Comparison of ENCODE assay signal across 8 mouse cellular contexts in the genomic region with DNA sequence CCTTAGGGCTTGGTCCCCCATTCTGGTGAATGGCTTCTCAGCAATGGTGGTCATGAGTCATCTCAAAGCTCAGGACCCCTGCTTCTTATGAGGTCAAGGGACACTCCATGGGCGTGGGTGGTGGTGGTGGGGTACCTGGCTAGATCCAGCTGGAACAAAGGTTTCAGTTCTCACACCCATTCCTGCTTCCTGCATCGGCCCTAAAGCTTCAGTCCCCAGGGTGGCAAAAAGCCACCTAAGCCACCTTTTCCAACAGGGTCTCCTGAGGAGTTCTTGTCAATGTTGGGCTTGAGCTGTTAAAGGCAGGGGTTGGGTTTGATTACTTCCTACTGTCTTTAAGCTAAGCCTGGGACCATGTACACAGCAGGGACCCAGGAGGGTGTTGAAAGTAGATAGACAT. TPM values are rescaled to one million over a fixed set of nuclear protein-coding genes. Genes with fewer than 3 reads are reported as not detected.
A peak's percentile ranks its signal among the peaks of the same experiment; 100 is the strongest.
DNase-seq lines count a peak whose midpoint lies in the region; ATAC-seq and TF ChIP-seq lines count a peak whose summit lies in the region.

No protein-coding gene starts in this region.

- peak; percentile 55 for DNase-seq in cerebellum, adult 11-12 months
- DNase-seq in lung, postnatal 0 days (ENCODE audit: low spot score): no peak
- DNase-seq in lung, postnatal 14 days: no peak
- no peak for DNase-seq in stomach, postnatal 0 days (ENCODE audit: low spot score)
- no peak for DNase-seq in spleen, adult 12 weeks (ENCODE audit: low spot score)

- no peaks in the 10 kb centered on the region for H3K36me3 ChIP-seq in lung, postnatal 0 days (ENCODE audit: insufficient read depth, low read length)
- H3K36me3 ChIP-seq in limb, embryonic 15.5 days: peaks cover 36% of the 10 kb centered on the region
- H3K36me3 ChIP-seq in stomach, postnatal 0 days (ENCODE audit: control insufficient read depth, insufficient read depth, low read length): no peaks in the 10 kb centered on the region

- no peaks in the 10 kb centered on the region for H3K9me3 ChIP-seq in lung, postnatal 0 days (ENCODE audit: low read length)
- H3K9me3 ChIP-seq in limb, embryonic 15.5 days: no peaks in the 10 kb centered on the region
- H3K9me3 ChIP-seq in stomach, postnatal 0 days (ENCODE audit: control insufficient read depth, low read length): no peaks in the 10 kb centered on the region

- H3K9ac ChIP-seq in lung, postnatal 0 days (replicated peaks; ENCODE audit: low read depth): 0 out of 2 replicates have a peak overlapping the region, but pooled peaks have one; percentile 39
- peak overlapping the region; percentile 62; the same call in 1 of the 2 replicates for H3K9ac ChIP-seq in limb, embryonic 15.5 days
- peak overlapping the region; percentile 74 for H3K9ac ChIP-seq in stomach, postnatal 0 days (ENCODE audit: low read length)

- TF ChIP-seq CTCF in lung, postnatal 0 days (IDR thresholded peaks at IDR 0.05): no peak
- TF ChIP-seq CTCF in stomach, postnatal 0 days (IDR thresholded peaks at IDR 0.05; ENCODE audit: low read depth): no peak

- ATAC-seq in cerebellum, adult (ENCODE audit: insufficient number of reproducible peaks, low FRiP score, low TSS enrichment): no peak
- ATAC-seq in lung, postnatal 0 days: no peak
- no peak for ATAC-seq in limb, embryonic 15.5 days (ENCODE audit: insufficient number of reproducible peaks, low FRiP score, low TSS enrichment, low read depth)
- ATAC-seq in stomach, postnatal 0 days (ENCODE audit: low FRiP score, low TSS enrichment): no peak
- ATAC-seq in monocyte, adult 5-6 weeks (replicated peaks; ENCODE audit: insufficient number of reproducible peaks, low FRiP score, low TSS enrichment, poor library complexity, severe bottlenecking): no peak

- peak overlapping the region; percentile 87 for H3K4me2 ChIP-seq in lung, postnatal 0 days (replicated peaks; ENCODE audit: low read depth, low read length)
- H3K4me2 ChIP-seq in limb, embryonic 15.5 days: peak overlapping the region; percentile 90
- H3K4me2 ChIP-seq in stomach, postnatal 0 days (replicated peaks; ENCODE audit: low read depth): peak overlapping the region; percentile 91

- H3K4me3 ChIP-seq in lung, postnatal 0 days (ENCODE audit: low read depth, low read length): no peak overlapping the region
- H3K4me3 ChIP-seq in limb, embryonic 15.5 days: peak overlapping the region; percentile 67
- H3K4me3 ChIP-seq in stomach, postnatal 0 days (ENCODE audit: low read depth, low read length): peak overlapping the region; percentile 66; the same call in 1 of the 2 replicates

- H3K27me3 ChIP-seq in lung, postnatal 0 days (replicated peaks; ENCODE audit: insufficient read depth, low read length): no peaks in the 10 kb centered on the region
- no peaks in the 10 kb centered on the region for H3K27me3 ChIP-seq in limb, embryonic 15.5 days
- no peaks in the 10 kb centered on the region for H3K27me3 ChIP-seq in stomach, postnatal 0 days (ENCODE audit: control insufficient read depth, insufficient read depth, low read length)

- H3K4me1 ChIP-seq in lung, postnatal 0 days (ENCODE audit: insufficient read depth, low read depth, low read length): peaks cover 15% of the 10 kb centered on the region; the same call in 1 of the 2 replicates
- H3K4me1 ChIP-seq in limb, embryonic 15.5 days: peaks cover 43% of the 10 kb centered on the region
- H3K4me1 ChIP-seq in stomach, postnatal 0 days (replicated peaks; ENCODE audit: control insufficient read depth, insufficient read depth): peaks cover 3% of the 10 kb centered on the region; the same call in 1 of the 2 replicates

- H3K27ac ChIP-seq in lung, postnatal 0 days (ENCODE audit: low read length): no peak overlapping the region
- H3K27ac ChIP-seq in limb, embryonic 15.5 days: peak overlapping the region; percentile 98; the same call in 1 of the 2 replicates
- H3K27ac ChIP-seq in stomach, postnatal 0 days (replicated peaks): peak overlapping the region; percentile 97

- TF ChIP-seq EP300 in lung, postnatal 0 days (IDR thresholded peaks at IDR 0.05): no peak
- TF ChIP-seq EP300 in stomach, postnatal 0 days (optimal IDR thresholded peaks at IDR 0.05): no peak

- WGBS in lung, postnatal 0 days: 72% methylated on average over 2 of the region's 2 CpGs
- 52% methylated on average over 2 of the region's 2 CpGs for WGBS in limb, embryonic 15.5 days
- WGBS in stomach, postnatal 0 days: 49% methylated on average over 2 of the region's 2 CpGs

RNA-seq across cellular contexts. Expression of a gene that starts 2.3 kb away (rescaled TPM):
- 37.5 and 48.2 TPM in 2 replicates for polyA plus RNA-seq in lung, postnatal 0 days (2015; fragmentation: Nextera tagmentation; extraction: Ambion mirVana)
- 87.1 and 89.8 TPM in 2 replicates for polyA plus RNA-seq in limb, embryonic 15.5 days (2015; fragmentation: Nextera tagmentation; extraction: Ambion mirVana)
- polyA plus RNA-seq in stomach, postnatal 0 days (2015; fragmentation: Nextera tagmentation; extraction: Ambion mirVana): 59.5 and 60.4 TPM in 2 replicates
- 20.0 to 31.9 TPM (median 24.4 TPM) in 3 replicates for total RNA-seq in monocyte, adult 5-6 weeks (2017)

RNA-seq across cellular contexts. Expression of a gene that starts 2.4 kb away (rescaled TPM):
- polyA plus RNA-seq in lung, postnatal 0 days (2015; fragmentation: Nextera tagmentation; extraction: Ambion mirVana): 1.8 and 1.9 TPM in 2 replicates
- polyA plus RNA-seq in limb, embryonic 15.5 days (2015; fragmentation: Nextera tagmentation; extraction: Ambion mirVana): 12.7 and 13.8 TPM in 2 replicates
- polyA plus RNA-seq in stomach, postnatal 0 days (2015; fragmentation: Nextera tagmentation; extraction: Ambion mirVana): 8.4 and 10.7 TPM in 2 replicates
- total RNA-seq in monocyte, adult 5-6 weeks (2017): 0.68 TPM in 1 of 3 replicates, not detected in the others

RNA-seq across cellular contexts. Expression of a gene that starts 17.8 kb away (rescaled TPM):
- 1.5 and 1.7 TPM in 2 replicates for polyA plus RNA-seq in lung, postnatal 0 days (2015; fragmentation: Nextera tagmentation; extraction: Ambion mirVana)
- polyA plus RNA-seq in limb, embryonic 15.5 days (2015; fragmentation: Nextera tagmentation; extraction: Ambion mirVana): 12.2 and 12.8 TPM in 2 replicates
- 2.9 and 3.9 TPM in 2 replicates for polyA plus RNA-seq in stomach, postnatal 0 days (2015; fragmentation: Nextera tagmentation; extraction: Ambion mirVana)
- total RNA-seq in monocyte, adult 5-6 weeks (2017): not detected in 3 replicates

RNA-seq across cellular contexts. Expression of a gene that starts 19.1 kb away (rescaled TPM):
- polyA plus RNA-seq in lung, postnatal 0 days (2015; fragmentation: Nextera tagmentation; extraction: Ambion mirVana): 0.54 and 0.81 TPM in 2 replicates
- polyA plus RNA-seq in limb, embryonic 15.5 days (2015; fragmentation: Nextera tagmentation; extraction: Ambion mirVana): 0.66 and 0.83 TPM in 2 replicates
- polyA plus RNA-seq in stomach, postnatal 0 days (2015; fragmentation: Nextera tagmentation; extraction: Ambion mirVana): 0.40 and 0.42 TPM in 2 replicates
- total RNA-seq in monocyte, adult 5-6 weeks (2017): not detected in 3 replicates

RNA-seq across cellular contexts. Expression of a gene that starts 22.1 kb away (rescaled TPM):
- polyA plus RNA-seq in lung, postnatal 0 days (2015; fragmentation: Nextera tagmentation; extraction: Ambion mirVana): 8.4 and 8.9 TPM in 2 replicates
- polyA plus RNA-seq in limb, embryonic 15.5 days (2015; fragmentation: Nextera tagmentation; extraction: Ambion mirVana): 12.8 and 13.2 TPM in 2 replicates
- 6.7 and 7.0 TPM in 2 replicates for polyA plus RNA-seq in stomach, postnatal 0 days (2015; fragmentation: Nextera tagmentation; extraction: Ambion mirVana)
- total RNA-seq in monocyte, adult 5-6 weeks (2017): 1.8 to 5.8 TPM (median 3.5 TPM) in 3 replicates
